Mouse (Mus musculus): ENCODE data around the gene Hist1h2bq.
"Not testable (repeated sequence)": the region's sequence is repeated elsewhere in the genome, so short reads cannot be mapped to it uniquely, and the experiment has no call there.

Gene Hist1h2bq

GRCm38 (mm10) chr13:21810073-21810472 is at the start of gene Hist1h2bq, which contains the start of gene Hist1h2ao:
TSS of gene Hist1h2bq (minus strand) at chr13:21810197.
TSS of gene Hist1h2ao (plus strand) at chr13:21810465.
- DNase-seq (ENCODE audit: low read depth, low spot score): not testable (repeated sequence)

- peak; percentile 20 for DNase-seq (ENCODE audit: low read depth, low spot score)
Measured at GRCm38 (mm10) chr13:21855698-21856162, 45.7 kb upstream of the Hist1h2bq start.

DNA sequence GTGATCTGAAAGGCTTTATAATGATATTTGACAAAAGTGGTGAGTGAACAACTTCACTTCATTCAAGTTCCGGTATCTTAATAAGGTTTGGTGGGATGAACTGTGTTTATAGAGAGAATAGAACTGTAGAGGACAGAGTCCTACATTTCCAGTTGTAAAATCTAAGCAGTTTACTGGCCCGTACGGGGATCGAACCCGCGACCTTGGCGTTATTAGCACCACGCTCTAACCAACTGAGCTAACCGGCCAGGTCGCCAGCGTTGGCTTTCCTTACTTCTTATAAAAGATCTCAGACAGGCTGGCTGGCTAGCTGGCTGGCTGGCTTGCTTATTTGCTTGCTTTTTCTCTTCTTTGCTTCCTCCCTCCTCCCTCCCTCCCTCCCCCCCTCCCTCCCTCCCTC is 45.1 kb upstream of the Hist1h2bq start:
- DNase-seq (ENCODE audit: low read depth, low spot score): peak; percentile 39

GRCm38 (mm10) chr13:21852215-21852945 is 42.4 kb upstream of the Hist1h2bq start:
- DNase-seq (ENCODE audit: low read depth, low spot score): peak; percentile 23

DNA sequence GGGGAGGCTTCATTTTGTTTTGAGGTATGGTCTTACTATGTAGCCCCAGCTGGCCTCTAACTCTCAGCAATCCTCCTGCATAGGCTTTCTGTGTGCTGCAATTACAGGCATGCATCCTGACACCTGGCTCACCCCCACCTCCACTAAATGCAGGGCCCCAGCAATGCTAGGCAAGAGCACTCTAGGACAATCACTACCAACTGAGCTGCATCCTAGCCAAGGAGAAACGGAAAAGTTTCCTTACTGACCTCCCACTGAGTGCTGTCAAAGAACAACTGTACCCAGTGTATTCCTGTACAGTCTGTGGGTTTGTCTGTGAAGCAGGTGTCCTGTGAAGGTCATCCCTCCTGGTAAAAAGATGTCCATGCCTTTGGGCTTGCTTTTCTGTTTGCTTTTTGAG is 40.7 kb upstream of the Hist1h2bq start:
- DNase-seq (ENCODE audit: low read depth, low spot score): not testable (repeated sequence)

GRCm38 (mm10) chr13:21847883-21848282 is 37.9 kb upstream of the Hist1h2bq start:
- DNase-seq (ENCODE audit: low read depth, low spot score): no peak

GRCm38 (mm10) chr13:21846356-21846755 is 36.4 kb upstream of the Hist1h2bq start:
- DNase-seq (ENCODE audit: low read depth, low spot score): not testable (repeated sequence)

DNA sequence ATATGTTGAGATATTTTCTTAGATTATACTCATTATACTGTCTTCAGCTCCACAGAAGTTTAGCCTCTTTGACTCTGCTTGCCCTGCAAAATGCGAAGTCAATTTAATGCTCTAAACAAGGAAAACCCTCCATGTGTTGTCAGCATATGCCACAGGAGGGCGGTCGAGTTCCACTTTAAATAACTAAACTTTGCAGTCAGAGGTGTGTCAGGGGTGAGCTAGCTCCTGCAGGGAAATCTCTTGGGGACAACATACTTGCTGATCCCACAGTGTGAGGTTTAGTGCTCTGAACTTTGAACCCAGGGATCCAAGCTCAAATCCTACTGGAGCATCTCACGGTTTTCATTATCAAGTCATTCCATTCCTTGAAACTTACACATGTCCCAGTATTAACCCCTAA is 30.5 kb upstream of the Hist1h2bq start:
- DNase-seq (ENCODE audit: low read depth, low spot score): not testable (repeated sequence)

DNA sequence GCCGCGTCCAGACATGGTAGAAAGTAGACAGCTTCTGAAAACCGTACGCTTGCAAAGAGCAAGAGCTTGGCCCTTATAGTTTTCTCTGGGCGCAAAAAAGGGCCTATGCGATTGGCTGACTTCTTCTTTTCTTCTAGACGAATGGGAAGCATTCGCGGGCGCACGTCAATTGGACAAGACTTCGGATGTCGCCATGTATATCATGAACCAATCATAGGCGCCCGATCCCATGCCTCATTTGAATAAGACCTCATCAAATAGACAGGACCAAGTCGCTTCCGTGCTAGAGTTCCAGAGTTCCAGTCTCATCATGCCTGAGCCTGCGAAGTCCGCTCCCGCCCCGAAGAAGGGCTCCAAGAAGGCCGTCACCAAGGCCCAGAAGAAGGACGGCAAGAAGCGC is 23.5 kb upstream of the Hist1h2bq start, which contains the start of the genes Hist1h2ap and Hist1h2br:
Gene Hist1h2ap (minus strand): TSS at position 47 of the 400 bp plus-strand sequence.
Gene Hist1h2br (plus strand): TSS at position 283 of the 400 bp plus-strand sequence.
- not testable (repeated sequence) for DNase-seq (ENCODE audit: low read depth, low spot score)

GRCm38 (mm10) chr13:21831418-21832394 is 21.7 kb upstream of the Hist1h2bq start, which contains the start of gene Hist1h4n:
TSS of gene Hist1h4n (minus strand) at chr13:21832196.
- not testable (repeated sequence) for DNase-seq (ENCODE audit: low read depth, low spot score)

DNA sequence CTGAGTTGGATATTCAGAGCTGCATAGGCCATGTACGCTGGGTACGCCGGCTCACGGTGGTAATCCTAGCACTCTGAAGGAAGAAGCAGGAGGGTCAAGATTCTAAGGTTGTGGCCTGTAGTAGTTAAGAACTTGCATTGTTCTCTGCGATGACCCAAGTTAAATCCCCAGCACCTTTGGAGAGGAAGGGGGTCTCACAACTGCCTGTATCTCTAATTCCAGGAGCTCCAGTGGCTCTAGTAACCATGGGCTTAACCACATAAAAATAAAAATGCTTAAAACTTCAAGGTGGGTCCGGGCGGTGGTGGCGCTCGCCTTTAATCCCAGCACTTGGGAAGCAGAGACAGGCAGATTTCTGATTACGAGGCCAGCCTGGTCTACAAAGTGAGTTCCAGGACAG is 20.3 kb upstream of the Hist1h2bq start:
- DNase-seq (ENCODE audit: low read depth, low spot score): no peak

DNA sequence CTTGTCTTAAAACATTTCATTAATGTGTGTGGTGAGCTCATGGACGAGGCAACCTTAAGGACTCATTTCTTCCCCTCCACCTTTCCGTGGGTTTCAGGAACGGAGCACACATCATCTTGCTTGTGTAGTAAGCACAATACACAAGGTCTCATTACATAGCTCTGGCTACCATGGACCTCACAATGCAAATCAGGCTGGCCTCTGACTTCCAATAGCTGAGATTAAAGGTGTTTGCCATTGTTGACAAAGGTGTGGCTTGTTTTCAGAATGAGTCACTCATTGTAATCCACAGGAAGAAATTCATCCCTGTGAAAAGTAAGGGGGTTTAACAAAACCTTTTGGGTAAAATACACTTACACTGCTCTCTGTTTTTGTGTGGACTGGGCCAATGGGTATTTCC is 18.5 kb upstream of the Hist1h2bq start:
- DNase-seq (ENCODE audit: low read depth, low spot score): no peak

- DNase-seq (ENCODE audit: low read depth, low spot score): not testable (repeated sequence)
Measured at GRCm38 (mm10) chr13:21820082-21820890, 10.3 kb upstream of the Hist1h2bq start.

DNA sequence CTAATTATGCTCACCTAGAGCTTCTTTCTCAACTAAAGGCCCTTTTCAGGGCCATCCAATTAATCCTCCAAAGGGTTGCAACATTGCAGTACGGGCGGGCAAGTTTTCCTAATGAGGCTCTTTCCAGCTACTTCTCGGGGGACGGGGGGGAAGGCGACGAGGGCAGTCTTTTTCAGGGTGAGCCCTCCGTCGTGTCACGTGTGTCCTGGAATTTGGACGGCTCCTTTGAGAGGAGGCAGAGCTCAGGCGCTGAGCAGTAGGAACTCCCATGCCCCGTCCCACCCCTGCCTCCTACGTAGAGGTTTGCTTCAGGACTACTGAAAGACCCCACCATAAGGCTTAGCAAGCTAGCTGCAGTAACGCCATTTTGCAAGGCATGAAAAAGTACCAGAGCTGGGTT is 2.1 kb upstream of the Hist1h2bq start:
- DNase-seq (ENCODE audit: low read depth, low spot score): not testable (repeated sequence)

DNA sequence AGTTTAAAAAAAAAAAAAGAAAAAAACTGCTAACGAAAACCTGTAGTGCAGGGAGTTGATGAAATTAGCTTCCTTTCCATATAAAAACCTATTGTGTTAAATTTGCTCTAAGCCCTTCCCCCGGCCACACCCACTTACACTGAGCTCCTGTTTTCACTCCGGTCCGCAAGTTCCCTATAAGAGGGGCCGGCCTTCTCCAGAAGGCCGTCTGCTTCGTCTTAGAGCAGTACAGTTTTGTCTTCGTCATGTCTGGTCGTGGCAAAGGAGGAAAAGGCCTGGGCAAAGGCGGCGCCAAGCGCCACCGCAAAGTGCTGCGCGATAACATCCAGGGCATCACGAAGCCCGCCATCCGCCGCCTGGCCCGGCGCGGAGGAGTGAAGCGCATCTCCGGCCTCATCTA is 1.5 kb upstream of the Hist1h2bq start, which contains the start of gene Hist1h4m:
Gene Hist1h4m (plus strand): TSS at position 208 of the 400 bp plus-strand sequence.
- not testable (repeated sequence) for DNase-seq (ENCODE audit: low read depth, low spot score)

DNA sequence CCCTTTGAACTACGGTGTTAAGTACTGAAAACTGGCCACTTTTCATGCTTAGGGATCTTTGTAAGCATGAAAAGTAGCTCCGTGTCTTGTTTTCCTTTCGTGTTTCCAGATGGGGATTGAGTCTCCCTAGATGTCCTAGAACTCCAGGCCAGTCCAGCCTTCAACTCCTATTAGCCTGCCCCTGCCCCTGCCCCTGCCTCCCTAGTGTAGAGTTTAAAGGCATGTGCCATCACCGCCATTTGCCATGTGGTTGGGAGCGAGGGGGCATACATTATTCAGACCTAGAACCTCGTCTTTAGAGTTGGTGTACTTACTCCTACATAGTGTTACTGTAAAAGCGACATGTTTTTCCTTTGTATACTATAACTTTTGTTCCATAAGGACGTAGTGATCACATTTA is 1.1 kb upstream of the Hist1h2bq start:
- DNase-seq (ENCODE audit: low read depth, low spot score): not testable (repeated sequence)

DNA sequence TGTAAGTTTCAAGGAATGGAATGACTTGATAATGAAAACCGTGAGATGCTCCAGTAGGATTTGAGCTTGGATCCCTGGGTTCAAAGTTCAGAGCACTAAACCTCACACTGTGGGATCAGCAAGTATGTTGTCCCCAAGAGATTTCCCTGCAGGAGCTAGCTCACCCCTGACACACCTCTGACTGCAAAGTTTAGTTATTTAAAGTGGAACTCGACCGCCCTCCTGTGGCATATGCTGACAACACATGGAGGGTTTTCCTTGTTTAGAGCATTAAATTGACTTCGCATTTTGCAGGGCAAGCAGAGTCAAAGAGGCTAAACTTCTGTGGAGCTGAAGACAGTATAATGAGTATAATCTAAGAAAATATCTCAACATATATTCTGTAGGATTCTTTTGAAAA is 6.9 kb downstream of the Hist1h2bq start:
- not testable (repeated sequence) for DNase-seq (ENCODE audit: low read depth, low spot score)

- not testable (repeated sequence) for DNase-seq (ENCODE audit: low read depth, low spot score)
Measured at GRCm38 (mm10) chr13:21797163-21797562, 12.8 kb downstream of the Hist1h2bq start.

DNA sequence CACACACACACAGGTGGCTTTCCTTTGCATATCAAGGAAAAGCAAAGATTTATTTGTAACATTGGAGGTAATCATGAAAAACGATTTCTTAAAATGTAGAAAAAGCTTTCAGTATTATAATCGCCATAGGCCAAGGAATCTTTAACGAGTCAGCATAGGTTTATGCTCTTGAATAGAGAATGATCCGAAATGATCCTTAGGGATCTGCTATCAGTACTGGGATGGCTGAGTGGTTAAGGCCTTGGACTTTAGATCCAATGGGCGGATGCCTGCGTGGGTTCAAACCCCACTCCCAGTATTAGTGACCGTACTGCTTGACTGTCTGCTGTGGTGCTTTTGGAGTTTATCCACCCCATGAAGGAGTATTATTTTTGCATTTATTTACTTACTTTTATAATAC is 14.4 kb downstream of the Hist1h2bq start:
- DNase-seq (ENCODE audit: low read depth, low spot score): no peak

DNA sequence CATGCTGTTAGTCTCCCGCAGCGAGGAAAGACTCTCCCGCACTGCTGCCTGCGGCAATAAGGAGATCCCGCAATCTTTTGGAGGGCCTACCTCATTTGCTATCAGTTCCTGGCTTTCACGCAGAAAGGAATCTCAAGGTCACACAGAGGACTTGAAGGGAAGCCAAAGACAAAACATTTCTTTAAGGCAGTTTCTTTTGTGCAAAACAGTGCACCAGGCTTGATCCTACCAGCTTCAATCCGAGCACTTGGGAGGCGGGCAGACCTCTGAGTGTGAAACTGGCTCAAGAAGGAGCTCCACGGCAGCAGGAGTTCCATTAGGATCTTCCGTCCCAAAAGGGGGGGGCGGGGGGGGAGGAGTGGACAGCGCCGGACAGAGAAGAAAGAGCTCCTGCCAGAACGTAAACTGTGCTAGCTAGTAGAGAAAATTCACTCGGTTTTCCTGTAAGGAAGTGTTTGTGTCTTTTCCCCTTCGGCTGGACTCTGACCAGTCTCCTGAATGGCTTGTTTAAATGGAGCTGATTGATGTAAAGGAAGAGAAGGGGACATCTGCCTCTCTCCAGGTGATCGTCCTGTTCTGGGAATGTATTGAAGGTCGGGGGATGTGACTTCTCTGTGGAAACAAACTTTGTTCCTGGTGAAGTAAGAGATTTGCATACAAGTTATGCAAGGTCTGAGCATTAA is 19.3 kb downstream of the Hist1h2bq start:
- DNase-seq (ENCODE audit: low read depth, low spot score): no peak

Measured in skeletal muscle tissue, adult 2 months (tissue).